ENCODE assay signal across 20 mouse cellular contexts in the genomic region with DNA sequence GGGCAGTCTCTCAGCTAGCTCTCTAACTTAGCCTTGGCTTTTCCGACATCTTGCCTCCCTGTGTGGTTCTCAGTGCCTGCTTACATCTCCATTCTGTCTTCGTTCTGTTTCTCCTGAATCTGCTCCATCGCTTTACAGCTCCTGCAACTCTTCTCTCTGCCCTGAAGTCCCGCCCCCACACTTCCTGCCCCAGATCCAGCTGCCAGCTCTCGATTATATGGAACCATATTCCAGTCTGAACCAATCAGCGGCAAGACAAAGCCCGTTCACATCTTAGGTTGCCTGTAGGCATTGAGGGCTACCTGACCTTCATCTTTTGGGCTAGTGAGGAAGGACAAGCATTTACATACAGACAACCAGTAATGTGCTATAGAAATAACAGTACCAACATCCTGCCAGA. TPM values are rescaled to one million over a fixed set of nuclear protein-coding genes. Genes with fewer than 3 reads are reported as not detected.
"Had no signal": no experiment of that assay in that cellular context is flagged by ENCODE, and none has a peak within 500 bp of the region (broad histone marks: within the 10 kb centered on the region; RNA-seq: fewer than 3 reads in every experiment).

No protein-coding gene starts in this region.

- H3K27me3 ChIP-seq: midbrain, embryonic 12.5 days; neural tube, embryonic 12.5 days; stomach, embryonic 15.5 days had no signal

- H3K27ac ChIP-seq: lung, embryonic 15.5 days; macrophage; midbrain, embryonic 12.5 days; neural tube, embryonic 12.5 days; stomach, embryonic 15.5 days; stomach, postnatal 0 days had no signal

- ATAC-seq: lung, postnatal 0 days had no signal

- DNase-seq: lung, adult 2 months; lung, postnatal 14 days; lung, postnatal 36 days; midbrain, embryonic 14.5 days; right cerebral cortex, postnatal 14 days; thymus, adult 2 months; thymus, postnatal 25 days; thymus, postnatal 4 days had no signal

- H3K4me3 ChIP-seq: lung, embryonic 15.5 days; megakaryocyte, embryonic 14.5 days; midbrain, embryonic 12.5 days; neural tube, embryonic 12.5 days; stomach, embryonic 15.5 days had no signal

- H3K4me1 ChIP-seq: lung, embryonic 15.5 days; midbrain, embryonic 12.5 days; neural tube, embryonic 12.5 days; stomach, embryonic 15.5 days had no signal

- H3K9ac ChIP-seq: lung, embryonic 15.5 days; midbrain, embryonic 12.5 days; neural tube, embryonic 12.5 days; stomach, embryonic 15.5 days had no signal

- H3K36me3 ChIP-seq: lung, embryonic 15.5 days; midbrain, embryonic 12.5 days; neural tube, embryonic 12.5 days; stomach, embryonic 15.5 days had no signal

- H3K4me2 ChIP-seq: lung, embryonic 15.5 days; midbrain, embryonic 12.5 days; neural tube, embryonic 12.5 days; stomach, embryonic 15.5 days had no signal

- H3K9me3 ChIP-seq: lung, embryonic 15.5 days; midbrain, embryonic 12.5 days; neural tube, embryonic 12.5 days; stomach, embryonic 15.5 days had no signal

RNA-seq across cellular contexts. Expression of gene Trem3, which starts 3.1 kb away (rescaled TPM):
- total RNA-seq: midbrain, postnatal 0 days had no signal
- polyA plus RNA-seq: midbrain, embryonic 12.5 days; midbrain, embryonic 14.5 days; midbrain, postnatal 0 days; neural tube, embryonic 12.5 days; neural tube, embryonic 14.5 days; stomach, postnatal 0 days; testis, adult 2 months; urinary bladder, adult 2 months had no signal

RNA-seq across cellular contexts. Expression of gene Treml4, which starts 13.5 kb away (rescaled TPM):
- polyA plus RNA-seq: midbrain, embryonic 14.5 days had no signal

RNA-seq across cellular contexts. Expression of gene Trem1, which starts 18.1 kb away (rescaled TPM):
- total RNA-seq: midbrain, postnatal 0 days had no signal
- polyA plus RNA-seq: midbrain, embryonic 14.5 days; midbrain, postnatal 0 days; neural tube, embryonic 12.5 days; neural tube, embryonic 14.5 days; stomach, postnatal 0 days had no signal

RNA-seq across cellular contexts. Expression of gene Treml2, which starts 48.7 kb away (rescaled TPM):
- polyA plus RNA-seq: testis, adult 2 months had no signal
